Mouse (Mus musculus): ENCODE data around the gene Tmc4. TPM values are rescaled to one million over a fixed set of nuclear protein-coding genes. Genes with fewer than 3 reads are reported as not detected.
"Not testable (repeated sequence)": the region's sequence is repeated elsewhere in the genome, so short reads cannot be mapped to it uniquely, and the experiment has no call there.

Gene Tmc4
- polyA plus RNA-seq, 1 experiment from 2014 or later, result 5.2 TPM

- H3K4me1 ChIP-seq (replicated peaks), result peaks cover 29% of the 10 kb centered on the region
- peak; percentile 65 for ATAC-seq (ENCODE audit: low FRiP score, low read depth)
- H3K27me3 ChIP-seq, result no peaks in the 10 kb centered on the region
- H3K4me3 ChIP-seq, result peak overlapping the region; percentile 94
- H3K4me2 ChIP-seq, result peak overlapping the region; percentile 90
- no peaks in the 10 kb centered on the region for H3K9me3 ChIP-seq
- peak overlapping the region; percentile 82 for H3K9ac ChIP-seq
- peak overlapping the region; percentile 95 for H3K27ac ChIP-seq (replicated peaks)
- under 1% methylated on average over 20 of the region's 20 CpGs for WGBS
- peaks cover 43% of the 10 kb centered on the region for H3K36me3 ChIP-seq
Measured at GRCm38 (mm10) chr7:3704475-3704874, 27.1 kb upstream of the Tmc4 start.

DNA sequence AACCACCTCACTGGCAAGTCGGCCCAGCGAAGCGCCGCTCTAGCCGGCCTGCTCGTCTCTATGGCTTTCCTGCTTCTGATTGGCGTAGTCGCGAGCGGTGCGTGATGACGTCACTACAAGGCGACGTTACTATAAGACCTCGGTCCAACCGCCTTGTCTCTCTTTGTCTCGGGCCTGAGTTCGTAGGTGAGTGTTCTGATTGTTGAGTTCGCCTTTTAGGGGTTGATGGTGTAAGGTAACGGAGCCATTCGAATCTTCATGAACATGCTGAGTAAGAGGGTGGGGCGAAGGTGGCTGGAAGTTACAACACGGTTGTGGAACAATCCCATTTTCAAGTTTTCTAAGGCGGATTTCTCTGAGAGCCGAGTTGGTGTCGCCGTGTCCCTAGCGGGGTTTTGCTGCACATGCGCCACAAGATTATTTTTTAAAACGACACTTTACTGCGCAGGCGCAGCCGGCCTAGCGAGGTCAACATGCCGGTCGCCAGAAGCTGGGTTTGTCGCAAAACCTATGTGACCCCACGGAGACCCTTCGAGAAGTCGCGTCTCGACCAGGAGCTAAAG lies 26.6 kb upstream of the Tmc4 start, which contains the start of gene Rps9:
Gene Rps9, plus strand, starts transcription at position 115 of the 563 bp plus-strand sequence.
- no peaks in the 10 kb centered on the region for H3K27me3 ChIP-seq
- H3K4me1 ChIP-seq (replicated peaks), result peaks cover 29% of the 10 kb centered on the region
- H3K9ac ChIP-seq, result peak within 1 kb of the TSS; percentile 82
- peak; percentile 94 for ATAC-seq (ENCODE audit: low FRiP score, low read depth)
- H3K27ac ChIP-seq (replicated peaks), result peak within 1 kb of the TSS; percentile 95
- peak within 1 kb of the TSS; percentile 90 for H3K4me2 ChIP-seq
- H3K36me3 ChIP-seq, result peaks cover 48% of the 10 kb centered on the region
- no peaks in the 10 kb centered on the region for H3K9me3 ChIP-seq
- peak within 1 kb of the TSS; percentile 94 for H3K4me3 ChIP-seq
- WGBS, result under 1% methylated on average over 42 of the region's 42 CpGs

- 22% methylated on average over 6 of the region's 6 CpGs for WGBS
- Histone ChIP-seq H3K4me1 (replicated peaks) (peaks cover 29% of the 10 kb centered on the region), H3K4me2 (peak overlapping the region; percentile 90), H3K27me3 (no peaks in the 10 kb centered on the region), H3K9me3 (no peaks in the 10 kb centered on the region), H3K27ac (replicated peaks) (peak overlapping the region; percentile 95), H3K36me3 (peaks cover 53% of the 10 kb centered on the region), H3K9ac (peak overlapping the region; percentile 82), H3K4me3 (peak overlapping the region; percentile 94)
- ATAC-seq (ENCODE audit: low FRiP score, low read depth), result peak; percentile 52
Measured at GRCm38 (mm10) chr7:3703148-3703878, 26.0 kb upstream of the Tmc4 start.

DNA sequence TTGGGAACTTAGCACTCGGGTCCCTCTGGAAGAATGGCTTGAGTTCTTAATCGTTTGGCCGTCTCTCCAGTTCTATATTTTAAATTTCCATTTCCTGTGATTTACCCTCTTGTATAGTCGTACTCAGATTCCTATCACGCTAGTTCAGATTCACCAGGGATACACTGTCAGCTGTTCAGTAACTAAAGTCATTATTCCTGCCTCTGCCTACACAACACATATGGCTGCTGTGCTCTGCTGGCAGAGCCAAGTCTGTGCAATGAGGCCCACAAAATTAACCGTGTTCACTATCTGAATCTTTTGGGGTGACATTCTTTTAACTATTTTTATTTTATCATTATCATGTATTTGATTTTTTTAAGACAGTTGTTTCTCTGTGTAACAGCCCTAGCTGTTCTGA lies 21.1 kb upstream of the Tmc4 start:
- H3K27me3 ChIP-seq, result no peaks in the 10 kb centered on the region

DNA sequence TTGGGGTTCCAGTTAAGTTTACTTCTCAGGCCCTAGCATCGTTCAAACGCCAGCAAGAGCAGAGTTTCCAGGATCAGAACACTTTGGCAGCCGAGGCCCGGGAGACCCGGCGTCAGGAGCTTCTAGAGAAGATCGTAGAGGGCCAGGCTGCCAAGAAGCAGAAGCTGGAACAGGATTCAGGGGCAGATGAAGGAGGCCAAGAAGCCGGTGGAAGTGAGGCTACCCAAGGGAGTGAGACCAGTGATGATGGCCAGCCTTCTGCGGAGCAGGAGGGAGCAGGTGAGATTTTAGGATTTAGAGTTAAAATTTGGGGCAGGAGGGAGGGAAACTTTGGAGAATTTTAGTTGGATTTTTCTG lies 17.6 kb upstream of the Tmc4 start:
- 8% methylated on average over 9 of the region's 9 CpGs for WGBS
- peak overlapping the region; percentile 68 for H3K4me2 ChIP-seq
- not testable (repeated sequence) for H3K27me3 ChIP-seq; ATAC-seq (ENCODE audit: low FRiP score, low read depth); H3K9me3 ChIP-seq
- H3K36me3 ChIP-seq, result peaks cover 36% of the 10 kb centered on the region
- peak overlapping the region; percentile 95 for H3K27ac ChIP-seq (replicated peaks)
- H3K4me1 ChIP-seq (replicated peaks), result peaks cover 36% of the 10 kb centered on the region
- H3K4me3 ChIP-seq, result peak overlapping the region; percentile 85
- H3K9ac ChIP-seq, result peak overlapping the region; percentile 94

More for the DNA sequence above, 21.1 kb upstream of the Tmc4 start:
- H3K4me3 ChIP-seq, result no peak overlapping the region
- no peak overlapping the region for H3K27ac ChIP-seq (replicated peaks)
- no peak overlapping the region for H3K4me2 ChIP-seq
- 96% methylated on average over 6 of the region's 6 CpGs for WGBS
- peaks cover 48% of the 10 kb centered on the region for H3K36me3 ChIP-seq
- H3K4me1 ChIP-seq (replicated peaks), result peaks cover 24% of the 10 kb centered on the region
- no peaks in the 10 kb centered on the region for H3K9me3 ChIP-seq
- ATAC-seq (ENCODE audit: low FRiP score, low read depth), result no peak
- H3K9ac ChIP-seq, result no peak overlapping the region

DNA sequence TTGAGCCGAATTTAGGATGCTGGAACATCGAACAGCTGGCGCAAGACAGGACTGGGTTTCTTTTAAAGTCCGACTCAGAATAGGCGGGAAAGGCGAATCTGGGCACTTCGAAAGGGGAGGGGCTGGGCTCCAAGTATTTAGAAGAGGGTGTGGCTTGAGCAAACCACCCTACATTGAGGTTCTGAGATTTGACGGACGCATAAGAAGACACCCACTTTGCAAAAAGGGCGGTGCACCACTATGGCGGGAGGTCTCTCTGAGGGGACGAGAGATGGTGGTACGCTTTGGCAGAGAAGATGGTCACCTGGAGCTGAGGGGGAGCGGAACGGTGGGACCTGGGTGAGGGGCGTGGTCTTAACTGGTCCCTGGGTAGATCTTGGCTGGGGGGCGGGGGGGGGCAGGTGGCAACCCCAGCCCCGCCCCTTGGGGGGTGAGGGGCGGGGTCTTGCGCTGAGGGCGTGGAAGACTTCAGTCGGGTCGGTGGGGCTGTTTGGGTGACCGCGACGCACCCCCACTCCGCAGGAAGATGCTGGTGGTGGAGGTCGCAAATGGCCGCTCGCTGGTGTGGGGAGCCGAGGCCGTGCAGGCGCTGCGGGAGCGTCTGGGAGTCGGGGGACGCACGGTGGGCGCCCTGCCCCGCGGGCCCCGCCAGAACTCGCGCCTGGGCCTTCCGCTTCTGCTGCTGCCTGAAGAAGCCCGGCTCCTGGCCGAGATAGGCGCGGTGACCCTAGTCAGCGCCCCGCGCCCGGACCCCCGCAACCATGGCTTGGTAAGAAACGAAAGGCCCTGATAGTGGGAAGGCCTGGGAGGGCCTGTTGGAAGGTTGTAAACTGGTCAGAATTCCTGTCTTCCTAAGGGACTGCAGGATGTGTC lies 17.0 kb upstream of the Tmc4 start:
- Histone ChIP-seq H3K9me3 (no peaks in the 10 kb centered on the region), H3K4me3 (peak overlapping the region; percentile 85), H3K9ac (peak overlapping the region; percentile 94), H3K27me3 (no peaks in the 10 kb centered on the region), H3K4me2 (peak overlapping the region; percentile 68), H3K36me3 (peaks cover 32% of the 10 kb centered on the region), H3K27ac (replicated peaks) (peak overlapping the region; percentile 95), H3K4me1 (replicated peaks) (peaks cover 36% of the 10 kb centered on the region)
- 3% methylated on average over 54 of the region's 55 CpGs for WGBS
- ATAC-seq (ENCODE audit: low FRiP score, low read depth), result peak; percentile 35

GRCm38 (mm10) chr7:3693809-3694075 lies 16.4 kb upstream of the Tmc4 start:
- H3K9ac ChIP-seq, result peak overlapping the region; percentile 94
- peaks cover 36% of the 10 kb centered on the region for H3K4me1 ChIP-seq (replicated peaks)
- ATAC-seq (ENCODE audit: low FRiP score, low read depth), result no peak; the same call in 1 of the 2 replicates
- H3K4me3 ChIP-seq, result peak overlapping the region; percentile 85
- no peaks in the 10 kb centered on the region for H3K9me3 ChIP-seq
- peaks cover 26% of the 10 kb centered on the region for H3K36me3 ChIP-seq
- H3K4me2 ChIP-seq, result peak overlapping the region; percentile 68
- under 1% methylated on average over 18 of the region's 18 CpGs for WGBS
- peak overlapping the region; percentile 95 for H3K27ac ChIP-seq (replicated peaks)
- no peaks in the 10 kb centered on the region for H3K27me3 ChIP-seq

GRCm38 (mm10) chr7:3692987-3693808 lies 15.8 kb upstream of the Tmc4 start, which contains the start of gene Mboat7:
TSS of gene Mboat7 (minus strand) at chr7:3693523.
- H3K9me3 ChIP-seq, result no peaks in the 10 kb centered on the region
- H3K4me2 ChIP-seq, result peak within 1 kb of the TSS; percentile 68
- peak within 1 kb of the TSS; percentile 95 for H3K27ac ChIP-seq (replicated peaks)
- no peaks in the 10 kb centered on the region for H3K27me3 ChIP-seq
- H3K9ac ChIP-seq, result peak within 1 kb of the TSS; percentile 94
- H3K36me3 ChIP-seq, result peaks cover 27% of the 10 kb centered on the region
- ATAC-seq (ENCODE audit: low FRiP score, low read depth), result peak; percentile 94
- under 1% methylated on average over 55 of the region's 55 CpGs for WGBS
- peak within 1 kb of the TSS; percentile 85 for H3K4me3 ChIP-seq
- peaks cover 36% of the 10 kb centered on the region for H3K4me1 ChIP-seq (replicated peaks)

DNA sequence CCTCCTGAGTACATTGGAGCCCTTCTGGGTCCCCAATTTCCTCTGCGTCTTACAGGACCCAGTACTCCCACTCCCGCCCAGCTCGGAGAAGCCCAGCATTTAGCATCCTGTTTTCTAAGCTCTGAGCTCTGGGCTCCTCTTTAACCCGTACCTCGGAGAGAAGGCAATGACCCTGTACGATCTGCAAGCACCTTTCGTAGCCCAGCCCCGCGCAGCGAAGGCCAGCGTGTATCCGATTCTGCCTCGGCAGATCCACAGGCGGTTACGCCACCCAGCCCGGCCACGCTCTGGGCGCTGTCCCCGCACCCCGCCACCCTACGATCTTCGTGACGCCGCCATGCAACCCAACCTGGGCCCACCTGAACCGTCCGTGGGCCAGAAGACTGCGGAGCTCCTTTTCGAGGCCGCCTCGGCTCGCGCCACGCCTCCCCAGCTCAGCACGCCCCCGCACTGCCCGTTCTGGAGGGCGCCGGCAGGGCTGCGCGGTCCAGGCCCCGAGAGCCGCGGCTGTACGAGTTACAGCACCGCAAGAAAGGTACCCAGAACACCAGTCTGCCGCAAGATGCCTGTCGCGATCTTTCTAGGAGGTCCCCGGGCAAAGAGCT lies 15.1 kb upstream of the Tmc4 start, which contains the start of gene Tsen34:
Gene Tsen34, plus strand, starts transcription at position 482 of the 605 bp plus-strand sequence.
- under 1% methylated on average over 49 of the region's 49 CpGs for WGBS
- Histone ChIP-seq H3K9ac (peak within 1 kb of the TSS; percentile 94), H3K27me3 (no peaks in the 10 kb centered on the region), H3K36me3 (peaks cover 25% of the 10 kb centered on the region), H3K4me2 (peak within 1 kb of the TSS; percentile 68), H3K9me3 (no peaks in the 10 kb centered on the region), H3K4me1 (replicated peaks) (peaks cover 33% of the 10 kb centered on the region), H3K27ac (replicated peaks) (peak within 1 kb of the TSS; percentile 95), H3K4me3 (peak within 1 kb of the TSS; percentile 85)
- ATAC-seq (ENCODE audit: low FRiP score, low read depth), result peak; percentile 1; the same call in 1 of the 2 replicates

- Histone ChIP-seq H3K27ac (replicated peaks) (peak overlapping the region; percentile 95), H3K4me2 (peak overlapping the region; percentile 68), H3K9ac (peak overlapping the region; percentile 94), H3K4me1 (replicated peaks) (peaks cover 30% of the 10 kb centered on the region), H3K27me3 (no peaks in the 10 kb centered on the region), H3K9me3 (no peaks in the 10 kb centered on the region), H3K4me3 (peak overlapping the region; percentile 85), H3K36me3 (peaks cover 21% of the 10 kb centered on the region)
- WGBS, result 37% methylated on average over 3 of the region's 3 CpGs
- ATAC-seq (ENCODE audit: low FRiP score, low read depth), result no peak
Measured at GRCm38 (mm10) chr7:3691919-3692318, 14.6 kb upstream of the Tmc4 start.

Data from hindbrain, embryonic 15.5 days (tissue).